9 mouse cellular contexts compared by ENCODE assay signal in genomic region chr16:26065060-26065459, GRCm38 (mm10). TPM values are rescaled to one million over a fixed set of nuclear protein-coding genes. Genes with fewer than 3 reads are reported as not detected.
DNase-seq lines count a peak whose midpoint lies in the region; ATAC-seq and TF ChIP-seq lines count a peak whose summit lies in the region.
"Had no signal": no experiment of that assay in that cellular context is flagged by ENCODE, and none has a peak within 500 bp of the region (broad histone marks: within the 10 kb centered on the region; RNA-seq: fewer than 3 reads in every experiment).

No protein-coding gene starts in this region.

- no peaks in the 10 kb centered on the region for H3K9me3 ChIP-seq in neural tube, embryonic 13.5 days
- H3K9me3 ChIP-seq in neural tube, embryonic 15.5 days (replicated peaks), result no peaks in the 10 kb centered on the region
- no peaks in the 10 kb centered on the region for H3K9me3 ChIP-seq in hindbrain, embryonic 13.5 days
- no peaks in the 10 kb centered on the region for H3K9me3 ChIP-seq in forebrain, embryonic 12.5 days
- H3K9me3 ChIP-seq: forebrain, embryonic 15.5 days had no signal

- no peak for TF ChIP-seq POLR2A in thymus, adult 2 months (IDR thresholded peaks at IDR 0.05; ENCODE audit: control insufficient read depth, extremely low read depth, insufficient read depth, low read length, poor library complexity)

- WGBS in neural tube, embryonic 13.5 days, result 65% methylated on average over 6 of the region's 6 CpGs
- WGBS in neural tube, embryonic 15.5 days, result 69% methylated on average over 6 of the region's 6 CpGs
- WGBS in hindbrain, embryonic 13.5 days, result 57% methylated on average over 6 of the region's 6 CpGs
- 67% methylated on average over 6 of the region's 6 CpGs for WGBS in forebrain, embryonic 12.5 days
- WGBS in thymus, adult 2 months, result 70% methylated on average over 6 of the region's 6 CpGs

- no peaks in the 10 kb centered on the region for H3K4me1 ChIP-seq in neural tube, embryonic 13.5 days (replicated peaks)
- no peaks in the 10 kb centered on the region for H3K4me1 ChIP-seq in neural tube, embryonic 15.5 days
- no peaks in the 10 kb centered on the region for H3K4me1 ChIP-seq in hindbrain, embryonic 13.5 days (replicated peaks)
- no peaks in the 10 kb centered on the region for H3K4me1 ChIP-seq in forebrain, embryonic 12.5 days
- no peaks in the 10 kb centered on the region for H3K4me1 ChIP-seq in thymus, adult 2 months (replicated peaks; ENCODE audit: control insufficient read depth, insufficient read depth, low read length)
- H3K4me1 ChIP-seq: forebrain, embryonic 15.5 days had no signal

- no peak overlapping the region for H3K4me3 ChIP-seq in neural tube, embryonic 13.5 days
- H3K4me3 ChIP-seq in neural tube, embryonic 15.5 days (replicated peaks), result no peak overlapping the region
- H3K4me3 ChIP-seq in hindbrain, embryonic 13.5 days, result no peak overlapping the region
- no peak overlapping the region for H3K4me3 ChIP-seq in forebrain, embryonic 12.5 days (replicated peaks)
- H3K4me3 ChIP-seq in thymus, adult 2 months (ENCODE audit: control insufficient read depth, insufficient read depth, low read length), result no peak overlapping the region
- H3K4me3 ChIP-seq: forebrain, embryonic 15.5 days had no signal

- H3K27ac ChIP-seq in neural tube, embryonic 13.5 days (replicated peaks), result no peak overlapping the region
- no peak overlapping the region for H3K27ac ChIP-seq in neural tube, embryonic 15.5 days (replicated peaks)
- H3K27ac ChIP-seq in hindbrain, embryonic 13.5 days, result no peak overlapping the region
- H3K27ac ChIP-seq in forebrain, embryonic 12.5 days, result no peak overlapping the region
- no peak overlapping the region for H3K27ac ChIP-seq in thymus, adult 2 months (ENCODE audit: control insufficient read depth, insufficient read depth, low read length)
- H3K27ac ChIP-seq: forebrain, embryonic 15.5 days had no signal

- no peak overlapping the region for H3K4me2 ChIP-seq in neural tube, embryonic 13.5 days
- no peak overlapping the region for H3K4me2 ChIP-seq in neural tube, embryonic 15.5 days
- H3K4me2 ChIP-seq in hindbrain, embryonic 13.5 days, result no peak overlapping the region
- no peak overlapping the region for H3K4me2 ChIP-seq in forebrain, embryonic 12.5 days
- H3K4me2 ChIP-seq: forebrain, embryonic 15.5 days had no signal

- no peak overlapping the region for H3K9ac ChIP-seq in neural tube, embryonic 13.5 days
- no peak overlapping the region for H3K9ac ChIP-seq in neural tube, embryonic 15.5 days (replicated peaks)
- H3K9ac ChIP-seq in hindbrain, embryonic 13.5 days, result no peak overlapping the region
- H3K9ac ChIP-seq in forebrain, embryonic 12.5 days, result no peak overlapping the region
- H3K9ac ChIP-seq: forebrain, embryonic 15.5 days had no signal

- TF ChIP-seq CTCF in thymus, adult 2 months (IDR thresholded peaks at IDR 0.05; ENCODE audit: borderline replicate concordance, control insufficient read depth, extremely low read depth, insufficient read depth, low read length, poor library complexity), result no peak

- peak; percentile 59 to 70 for DNase-seq in heart, adult 9 months (ENCODE audit: low spot score in 2 of 2)
- peak; percentile 64 for DNase-seq in kidney, postnatal 10 days
- no peak for DNase-seq in thymus, adult 2 months
- DNase-seq: cerebellum, postnatal 36 days had no signal

- H3K36me3 ChIP-seq in neural tube, embryonic 13.5 days, result no peaks in the 10 kb centered on the region
- H3K36me3 ChIP-seq in neural tube, embryonic 15.5 days, result no peaks in the 10 kb centered on the region
- no peaks in the 10 kb centered on the region for H3K36me3 ChIP-seq in hindbrain, embryonic 13.5 days
- no peaks in the 10 kb centered on the region for H3K36me3 ChIP-seq in forebrain, embryonic 12.5 days (replicated peaks)
- H3K36me3 ChIP-seq in thymus, adult 2 months (ENCODE audit: control insufficient read depth, insufficient read depth, low read length), result no peaks in the 10 kb centered on the region
- H3K36me3 ChIP-seq: forebrain, embryonic 15.5 days had no signal

- peak; percentile 23; the same call in 1 of the 2 replicates for ATAC-seq in neural tube, embryonic 13.5 days (ENCODE audit: low read depth)
- no peak for ATAC-seq in neural tube, embryonic 15.5 days (ENCODE audit: low FRiP score)
- ATAC-seq in hindbrain, embryonic 13.5 days (ENCODE audit: low FRiP score), result no peak
- no peak for ATAC-seq in forebrain, embryonic 12.5 days (ENCODE audit: low FRiP score)
- ATAC-seq: forebrain, embryonic 15.5 days had no signal

- no peaks in the 10 kb centered on the region for H3K27me3 ChIP-seq in neural tube, embryonic 13.5 days
- H3K27me3 ChIP-seq in neural tube, embryonic 15.5 days (replicated peaks), result no peaks in the 10 kb centered on the region
- H3K27me3 ChIP-seq in hindbrain, embryonic 13.5 days, result no peaks in the 10 kb centered on the region
- H3K27me3 ChIP-seq in forebrain, embryonic 12.5 days, result no peaks in the 10 kb centered on the region
- no peaks in the 10 kb centered on the region for H3K27me3 ChIP-seq in thymus, adult 2 months (ENCODE audit: control insufficient read depth, insufficient read depth, low read length)
- H3K27me3 ChIP-seq: forebrain, embryonic 15.5 days had no signal

RNA-seq across cellular contexts. Expression of gene P3h2, which starts 40.5 kb away (rescaled TPM):
- polyA plus RNA-seq in neural tube, embryonic 13.5 days (2015; fragmentation: Nextera tagmentation; extraction: Ambion mirVana), result 1.5 and 1.6 TPM in 2 replicates
- polyA plus RNA-seq in neural tube, embryonic 15.5 days (2015; fragmentation: Nextera tagmentation; extraction: Ambion mirVana), result 1.4 and 1.9 TPM in 2 replicates
- polyA plus RNA-seq in hindbrain, embryonic 13.5 days (2015; fragmentation: Nextera tagmentation; extraction: Ambion mirVana), result 0.54 and 0.62 TPM in 2 replicates
- polyA plus RNA-seq in forebrain, embryonic 12.5 days (2016; fragmentation: Nextera tagmentation; extraction: Ambion mirVana), result 1.3 and 2.3 TPM in 2 replicates
- 1.6 and 1.8 TPM in 2 replicates for polyA plus RNA-seq in thymus, adult 2 months (2012; rRNA removed)
